Mouse (Mus musculus): Measurements from ENCODE around the gene Gse1.

The Gse1 gene

DNA sequence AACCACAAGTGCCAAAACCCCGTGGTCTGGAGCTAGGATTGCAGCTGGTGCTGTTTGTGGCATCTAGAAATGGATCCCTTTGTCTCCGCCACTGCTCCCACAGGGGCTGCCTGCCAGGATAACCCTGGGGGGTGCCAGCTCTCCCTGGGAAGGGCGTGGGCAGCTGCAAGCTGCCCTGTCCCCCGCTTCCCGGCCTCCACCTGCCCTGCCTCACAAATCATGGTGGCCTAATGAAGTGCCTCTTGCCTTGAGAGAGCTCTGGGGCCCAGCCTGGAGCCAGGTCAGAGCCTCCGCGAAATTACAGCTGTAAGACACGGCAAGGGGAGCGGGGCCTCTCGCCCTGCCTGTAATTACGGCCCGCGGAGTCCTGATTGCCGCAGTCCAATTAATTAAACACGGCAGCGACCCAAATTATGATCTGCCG, 221.4 kb downstream of the Gse1 start:
- DNase-seq (ENCODE audit: low spot score) = no peak

DNA sequence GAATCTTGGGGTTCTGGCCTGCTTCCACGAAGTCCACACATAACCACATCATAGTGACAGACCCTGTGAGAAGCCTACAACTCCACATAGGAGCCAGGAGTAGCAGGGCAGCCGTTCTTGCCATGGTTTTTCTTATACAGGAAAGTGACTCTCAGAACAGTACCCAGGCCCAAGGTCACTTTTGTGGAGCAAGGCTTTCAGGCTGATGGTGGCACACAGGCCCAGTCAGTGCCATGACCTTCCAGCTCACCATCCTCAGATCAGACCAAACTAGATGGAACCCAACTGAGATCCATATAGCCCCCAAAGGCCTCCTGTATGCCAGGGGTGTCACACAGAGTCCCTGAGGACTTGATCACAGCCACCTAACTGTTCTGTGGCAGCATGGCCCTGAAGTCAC, 223.9 kb downstream of the Gse1 start:
- DNase-seq (ENCODE audit: low spot score) = no peak

DNA sequence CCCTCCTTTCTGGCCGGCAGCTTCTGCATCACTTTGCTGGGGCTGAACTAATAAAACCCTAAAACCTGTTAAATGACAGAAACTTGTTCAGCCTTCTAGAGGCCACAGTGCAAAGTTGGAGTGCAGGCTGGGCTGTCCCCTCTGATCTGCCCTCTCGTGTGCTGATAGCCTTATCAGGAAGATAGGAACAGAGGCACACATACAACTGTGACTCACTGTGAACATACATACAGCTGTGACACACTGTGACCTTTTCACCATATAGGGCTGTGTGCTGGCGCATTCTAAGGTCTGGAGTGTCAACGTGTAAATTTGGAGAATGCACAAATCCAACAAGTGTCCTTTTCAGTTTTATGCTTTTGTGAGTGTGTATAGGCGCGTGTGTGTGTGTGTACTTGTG, 226.1 kb downstream of the Gse1 start:
- no peak for DNase-seq (ENCODE audit: low spot score)

DNA sequence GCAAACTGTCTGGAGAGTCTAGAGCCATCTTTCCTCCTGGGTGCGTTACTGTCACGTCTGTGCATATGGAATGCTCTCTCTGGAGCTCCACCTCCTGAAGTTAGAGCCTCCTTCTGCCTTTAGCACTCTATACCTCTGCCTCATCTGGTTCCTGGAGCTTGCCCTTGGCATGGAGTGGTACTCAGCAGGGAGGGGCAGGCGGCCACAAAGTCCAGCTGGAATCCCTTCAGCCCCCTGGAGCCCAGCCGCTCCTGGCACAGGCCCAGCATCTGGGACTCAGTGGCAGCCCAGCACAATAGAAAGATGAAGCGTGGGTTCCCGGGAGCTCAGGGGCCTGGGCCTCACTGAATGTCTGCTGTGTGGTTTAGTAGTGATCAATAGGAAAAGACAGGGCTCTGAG, 232.1 kb downstream of the Gse1 start:
- no peak for DNase-seq (ENCODE audit: low spot score)

DNA sequence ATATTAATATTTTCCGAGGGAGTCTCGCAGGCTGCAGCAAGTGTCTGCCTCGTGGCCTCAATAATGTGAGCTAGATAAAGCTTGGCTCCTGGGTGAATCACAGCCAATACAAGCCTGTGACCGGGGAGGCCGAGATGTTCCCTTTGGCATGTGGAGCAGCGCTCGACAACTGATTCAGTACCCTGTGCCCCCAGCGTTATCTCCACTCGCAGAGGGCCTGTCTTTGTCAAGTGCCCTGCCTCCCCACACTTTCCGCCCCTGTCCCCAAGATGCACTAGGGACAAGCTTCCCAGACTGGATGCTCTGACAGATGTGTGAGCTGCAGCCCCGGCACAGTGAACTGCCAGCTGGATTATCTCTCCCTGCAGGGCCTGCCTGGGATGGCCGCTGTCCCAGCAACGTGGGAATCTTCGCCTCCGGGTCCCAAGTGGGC, 233.9 kb downstream of the Gse1 start:
- no peak for DNase-seq (ENCODE audit: low spot score)

DNA sequence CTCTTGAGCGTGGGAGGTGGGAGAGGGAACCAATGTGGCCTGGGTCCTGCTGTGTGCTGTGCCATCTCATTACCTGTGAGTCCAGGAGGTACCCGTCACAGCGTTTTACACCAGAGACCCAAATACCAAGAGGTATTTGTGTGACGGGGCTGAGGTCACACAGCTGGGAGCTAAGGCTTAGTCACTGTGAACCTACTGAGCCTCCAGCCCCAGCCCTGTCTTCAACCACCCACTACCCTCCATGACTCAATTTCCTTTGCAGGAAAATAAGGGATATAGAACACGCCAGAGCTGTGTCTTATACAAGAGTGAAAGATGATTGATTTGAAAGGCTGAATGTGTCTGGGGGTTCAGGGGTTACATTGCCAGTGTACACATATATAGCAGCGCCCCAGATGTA, 234.4 kb downstream of the Gse1 start:
- DNase-seq (ENCODE audit: low spot score) = no peak

DNA sequence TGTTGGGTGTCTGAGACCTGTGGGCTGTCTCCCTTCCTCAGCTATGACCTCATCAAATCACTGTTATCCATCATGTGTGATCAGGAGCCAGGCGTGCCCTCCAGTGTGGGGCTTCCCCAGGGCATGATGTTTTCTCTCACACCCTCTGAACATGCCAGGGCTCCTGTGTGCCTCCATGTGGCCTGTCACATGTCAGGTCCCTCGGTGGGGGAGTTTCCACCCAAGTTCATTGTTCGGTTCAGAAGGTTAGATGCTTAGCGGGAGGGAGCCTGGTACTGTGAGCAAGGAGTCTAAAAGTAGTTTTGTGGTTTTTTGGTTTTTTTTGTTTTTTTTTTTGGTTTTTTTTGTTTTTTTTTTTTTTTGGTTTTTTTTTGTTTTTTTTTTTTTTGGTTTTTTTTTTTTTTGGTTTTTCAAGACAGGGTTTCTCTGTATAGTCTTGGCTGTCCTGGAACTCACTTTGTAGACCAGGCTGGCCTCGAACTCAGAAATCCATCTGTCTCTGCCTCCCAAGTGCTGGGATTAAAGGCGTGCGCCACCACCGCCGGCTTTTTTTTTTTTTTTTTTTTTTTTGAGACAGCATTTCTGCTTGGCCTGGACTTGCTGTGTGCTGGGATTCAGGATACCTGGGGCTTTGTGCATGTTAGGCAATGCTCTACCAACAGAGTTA, 235.8 kb downstream of the Gse1 start:
- DNase-seq (ENCODE audit: low spot score) = no peak

DNA sequence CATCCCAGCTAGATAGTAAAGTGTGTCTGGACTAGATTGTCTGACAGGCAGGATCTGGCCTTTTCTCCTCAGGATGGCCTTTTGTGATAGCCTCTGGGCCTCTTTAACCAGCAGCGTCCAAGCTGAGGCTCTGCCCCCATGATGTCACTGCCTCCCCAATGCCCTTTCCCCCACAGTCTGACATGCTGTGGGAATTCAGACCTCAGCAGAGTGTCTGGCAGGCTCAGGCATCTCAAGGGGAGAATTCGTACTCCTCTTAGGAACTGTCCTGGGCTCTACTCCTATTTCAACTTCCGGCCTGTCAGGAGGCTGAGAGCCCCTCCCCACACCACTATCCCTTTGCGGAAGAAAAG, 236.3 kb downstream of the Gse1 start:
- no peak for DNase-seq (ENCODE audit: low spot score)

DNA sequence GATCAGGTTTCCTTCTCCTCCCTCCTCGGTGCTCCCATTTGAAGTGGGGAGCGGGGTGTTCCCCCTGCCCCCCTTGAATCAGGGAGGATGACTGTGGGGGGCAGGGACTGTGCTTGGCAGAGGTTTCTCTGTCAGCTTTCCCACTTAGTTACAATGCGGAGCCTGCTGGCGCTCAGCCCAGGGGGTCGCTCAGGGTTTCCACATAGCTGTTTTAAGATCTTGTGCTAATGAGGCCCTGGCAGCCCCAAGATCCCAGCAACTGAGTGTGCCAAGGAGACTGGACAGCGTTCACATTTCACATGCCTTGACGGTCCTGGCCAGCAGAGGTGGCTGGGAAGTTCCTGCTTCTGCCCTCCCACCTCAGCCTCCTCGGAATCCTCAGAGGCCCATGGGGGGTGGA, 237.5 kb downstream of the Gse1 start:
- no peak for DNase-seq (ENCODE audit: low spot score)

DNA sequence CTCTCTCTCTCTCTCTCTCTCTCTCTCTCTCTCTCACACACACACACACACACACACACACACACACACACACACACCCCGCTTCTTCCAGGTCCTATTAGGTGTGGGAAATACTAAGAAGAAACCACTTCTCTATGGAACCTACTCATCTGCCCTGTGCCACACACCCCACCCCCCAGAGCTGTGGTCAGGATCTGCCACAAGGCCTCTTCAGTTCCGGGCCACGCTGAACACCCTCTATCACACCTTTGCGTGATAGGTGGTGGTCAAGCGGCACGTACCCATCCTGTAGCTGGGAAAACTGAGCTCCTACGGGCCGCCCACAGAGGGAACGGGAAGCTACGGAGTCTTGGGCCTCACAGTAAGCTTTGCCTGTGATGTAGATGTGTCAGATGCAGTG, 238.0 kb downstream of the Gse1 start:
- no peak for DNase-seq (ENCODE audit: low spot score)

DNA sequence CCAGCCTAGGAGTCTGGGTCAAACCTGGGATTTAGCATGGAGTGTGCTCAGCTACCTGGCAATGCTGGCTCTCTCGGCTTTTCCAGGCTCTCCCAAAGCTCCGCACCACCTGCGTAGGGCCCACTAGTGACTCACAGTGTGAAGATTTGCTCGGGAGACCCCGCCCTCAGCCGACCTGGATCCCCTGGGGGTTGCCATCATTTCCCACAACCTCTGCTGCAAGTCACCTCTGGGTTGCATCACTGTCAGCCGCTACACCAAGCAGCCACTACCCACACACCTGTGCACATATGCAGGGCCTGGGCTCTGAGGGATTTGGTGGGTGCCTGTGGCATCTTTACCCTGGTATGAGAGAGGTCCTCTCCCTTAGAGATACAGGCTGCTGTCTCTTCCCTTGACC, 239.3 kb downstream of the Gse1 start:
- no peak for DNase-seq (ENCODE audit: low spot score)

DNA sequence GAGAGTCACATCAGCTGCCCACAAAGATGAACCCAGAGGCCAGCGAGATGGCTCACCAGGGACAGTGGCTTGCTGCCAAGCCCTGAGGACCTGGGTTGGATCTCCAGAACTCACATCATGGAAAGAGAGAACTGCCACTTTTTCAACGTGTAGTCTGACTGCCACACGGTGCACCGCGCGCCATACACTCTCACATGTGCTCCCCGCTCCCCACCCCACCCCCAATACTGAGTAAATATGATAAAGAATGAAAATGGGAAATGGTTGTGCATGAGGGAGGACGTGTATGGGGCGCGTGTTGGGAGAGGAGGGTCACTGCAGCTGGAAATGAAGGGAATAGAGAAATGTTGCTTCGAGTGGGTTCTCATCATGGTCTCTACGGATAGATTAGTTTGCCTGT, 241.9 kb downstream of the Gse1 start:
- no peak for DNase-seq (ENCODE audit: low spot score)

DNA sequence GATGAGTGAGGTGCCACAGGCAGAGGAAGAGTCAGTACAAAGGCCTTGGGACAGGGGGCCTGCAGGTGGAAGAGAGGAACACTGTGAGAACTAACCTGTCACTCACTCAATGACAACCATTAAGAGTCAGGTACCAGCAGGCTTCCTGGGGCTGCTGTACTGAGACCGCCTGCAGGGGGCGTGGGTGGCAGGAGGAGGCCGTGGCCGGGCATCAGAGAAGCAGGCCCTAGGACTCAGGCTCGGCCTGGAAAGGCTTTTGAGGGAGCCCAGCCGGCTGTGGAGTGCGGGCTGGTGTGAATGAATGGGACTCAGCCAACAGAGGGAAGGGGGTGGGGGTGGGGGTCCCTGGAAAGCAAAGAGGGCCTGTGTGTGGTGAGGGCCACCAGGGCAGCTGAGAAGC, 242.9 kb downstream of the Gse1 start:
- no peak for DNase-seq (ENCODE audit: low spot score)

DNA sequence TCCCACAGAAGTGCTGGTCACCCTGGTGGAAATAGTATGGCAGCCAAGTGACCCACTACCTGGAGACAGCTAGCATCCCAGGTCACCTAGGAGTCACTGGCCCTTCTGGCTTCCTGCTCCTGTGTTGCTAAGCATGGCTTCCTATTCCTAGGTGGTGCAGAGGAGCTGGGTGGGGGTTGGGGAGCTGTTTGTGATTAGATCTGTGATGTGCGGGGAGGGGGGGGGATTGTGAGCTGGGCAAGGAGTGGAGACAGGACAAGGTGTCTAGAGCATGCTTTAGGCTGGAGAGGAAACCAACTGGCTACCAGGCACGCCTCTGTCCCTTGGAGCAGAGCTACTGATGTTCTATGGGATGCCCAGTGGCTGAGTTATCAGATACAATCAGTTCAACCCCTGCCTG, 243.5 kb downstream of the Gse1 start:
- no peak for DNase-seq (ENCODE audit: low spot score)

DNA sequence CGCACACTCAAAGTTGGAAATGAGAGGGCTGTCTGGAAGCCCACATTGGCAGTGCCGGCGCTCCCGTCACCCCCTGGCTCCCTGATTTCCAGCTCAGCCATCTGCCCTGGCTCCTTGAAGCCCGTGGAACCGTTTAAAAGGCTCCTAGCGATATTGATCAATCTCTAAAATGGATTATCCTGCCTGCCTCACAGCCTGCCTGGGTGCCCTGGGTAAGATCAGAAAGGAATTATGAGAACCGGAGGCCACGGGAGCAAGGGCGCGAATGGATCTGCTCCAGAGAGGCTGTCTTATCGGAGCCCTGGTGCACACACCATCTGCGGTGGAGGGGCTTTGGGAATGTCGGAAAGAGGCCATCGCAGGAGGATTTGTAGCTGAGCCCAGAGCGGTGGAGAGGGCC, 244.0 kb downstream of the Gse1 start:
- no peak for DNase-seq (ENCODE audit: low spot score)

DNA sequence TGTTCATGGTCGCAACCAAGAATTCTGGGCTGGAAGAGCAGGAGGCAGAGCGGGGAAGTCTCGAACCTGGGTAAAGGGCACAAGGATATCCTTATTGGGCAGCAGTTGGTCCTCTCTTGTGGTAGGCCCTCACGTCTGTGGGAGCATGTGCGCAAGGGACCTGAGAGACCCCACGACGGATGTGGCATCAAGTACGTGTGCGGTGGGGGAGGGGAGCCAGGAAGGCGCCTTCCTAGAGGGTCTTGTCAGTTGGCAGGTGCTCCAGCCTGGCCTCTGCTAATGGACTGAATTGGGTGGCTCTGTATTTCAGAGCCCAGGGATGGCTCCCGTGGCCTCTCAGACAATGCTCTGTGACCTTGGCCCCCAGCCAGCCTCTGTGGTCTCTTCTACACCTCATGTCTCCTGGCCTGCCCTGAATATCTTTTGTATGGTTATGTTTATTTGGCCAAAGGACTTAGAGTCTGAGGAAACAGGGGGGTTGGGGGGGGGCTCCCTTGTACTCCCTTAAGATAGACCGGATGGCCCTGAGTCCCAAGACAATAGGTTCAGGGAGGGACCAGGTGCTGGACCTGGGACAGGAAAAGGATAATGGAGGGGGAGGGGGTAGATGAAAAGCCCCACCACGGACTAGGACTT, 245.6 kb downstream of the Gse1 start:
- DNase-seq (ENCODE audit: low spot score) = no peak

DNA sequence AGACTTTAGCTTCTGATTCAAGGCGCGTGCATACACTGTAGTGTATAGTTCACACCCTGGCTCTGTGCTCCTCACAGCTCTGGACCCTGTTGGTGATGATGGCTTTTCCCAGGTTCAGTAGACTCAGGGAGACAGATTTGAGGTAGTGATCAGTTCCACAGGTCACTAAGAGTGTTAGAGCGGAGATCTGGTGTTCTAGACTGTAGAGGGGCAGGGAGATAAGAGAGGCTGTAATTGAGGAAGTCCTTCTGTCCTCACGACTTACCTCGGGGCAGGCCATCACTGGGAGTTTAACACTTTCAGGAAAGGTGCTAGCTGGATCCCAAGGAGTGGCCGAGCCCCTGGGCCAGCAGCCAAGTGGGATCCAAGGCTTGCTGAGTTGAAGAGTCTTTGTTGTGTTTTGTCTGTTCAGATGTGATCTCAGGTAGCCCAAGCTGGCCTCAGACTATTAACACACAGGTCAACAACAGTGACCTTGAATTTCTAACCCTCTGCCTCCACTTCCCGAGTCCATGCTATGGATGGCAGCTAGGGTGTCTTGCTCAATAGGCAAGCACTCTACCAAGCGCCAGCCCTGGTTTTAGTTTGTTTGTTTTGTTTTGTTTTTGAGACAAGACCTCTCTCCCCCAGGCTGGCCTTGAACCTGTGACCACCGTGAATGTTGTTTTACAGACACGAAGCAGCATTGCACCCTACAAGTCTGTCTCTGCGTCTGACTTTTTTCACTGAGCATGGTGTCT, 246.4 kb downstream of the Gse1 start:
- DNase-seq (ENCODE audit: low spot score) = no peak

DNA sequence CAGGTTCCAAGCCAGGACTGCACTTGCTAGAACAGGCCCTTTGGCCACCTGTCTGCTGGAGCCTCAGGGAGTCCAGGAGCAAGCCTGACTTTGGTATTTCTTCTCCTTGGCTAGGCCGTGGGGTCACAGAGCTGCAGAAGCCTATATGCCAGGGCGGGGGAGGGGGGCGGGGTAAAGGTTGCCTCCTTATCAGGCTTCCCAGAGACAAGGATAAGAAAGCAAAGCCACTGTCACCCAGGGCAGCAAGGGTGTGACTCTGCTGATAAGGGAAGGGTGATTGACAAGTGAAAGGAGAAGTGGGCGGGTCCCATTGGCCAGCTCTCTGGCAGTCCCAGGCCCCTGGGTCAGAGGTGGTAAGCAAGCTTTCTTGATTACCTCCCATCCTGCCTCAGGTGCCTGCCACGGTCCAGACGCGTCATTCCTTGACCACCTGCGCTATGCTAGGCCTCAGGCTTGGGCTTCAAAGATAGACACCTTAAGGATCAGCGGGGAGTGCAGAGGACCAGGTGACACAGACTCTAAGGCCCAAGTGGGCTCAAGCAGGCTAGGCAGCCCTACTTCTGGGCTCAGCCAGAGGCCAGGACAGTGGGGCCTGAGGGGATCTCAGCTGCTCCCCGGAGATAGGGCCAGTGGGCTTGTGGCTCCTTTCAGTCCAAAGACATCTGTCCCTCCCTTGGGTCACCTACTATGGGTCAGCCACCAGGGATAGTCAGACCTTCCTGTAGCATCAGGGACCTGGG, 247.4 kb downstream of the Gse1 start:
- no peak for DNase-seq (ENCODE audit: low spot score)

DNA sequence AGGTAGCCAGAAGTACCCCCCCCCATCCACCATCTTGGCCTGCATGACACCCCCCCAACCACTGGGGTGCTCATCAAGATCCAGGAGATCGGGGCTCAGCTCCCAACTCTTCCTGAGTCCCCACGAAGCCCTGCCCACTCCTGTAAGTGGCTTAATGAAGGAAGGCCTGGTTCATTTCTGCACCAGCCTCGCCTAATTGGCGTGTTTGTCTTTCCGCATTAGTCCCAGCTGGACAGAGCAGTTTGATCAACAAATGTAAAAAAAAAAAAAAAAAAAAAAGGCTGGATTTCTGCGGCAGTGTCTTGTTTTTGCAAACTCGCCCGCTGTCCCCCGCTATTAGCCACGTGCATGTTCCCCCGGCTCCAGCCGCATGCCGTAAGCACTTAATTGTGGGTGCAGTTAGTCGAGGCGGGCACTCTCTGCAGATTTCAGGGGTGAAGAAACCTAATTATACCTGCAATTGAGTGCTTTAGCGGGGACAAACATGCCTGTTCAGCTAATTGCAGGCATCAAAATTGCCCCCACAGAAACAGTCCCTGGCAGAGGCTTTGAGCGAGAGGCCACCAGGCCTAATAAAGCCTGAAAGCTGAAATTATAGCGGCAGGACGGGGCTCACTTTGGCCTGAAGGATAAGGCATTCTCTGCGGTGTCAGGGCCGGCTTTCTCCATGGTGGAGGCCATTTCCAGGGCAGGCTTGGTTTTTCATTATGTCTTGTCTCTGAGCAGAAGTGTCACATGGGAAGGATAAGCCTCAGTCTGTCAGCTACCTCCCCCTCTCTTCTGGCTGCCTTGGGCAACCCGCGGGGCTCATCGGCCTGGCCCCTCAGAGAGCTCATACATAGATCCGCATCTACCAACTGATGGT, 248.7 kb downstream of the Gse1 start:
- no peak for DNase-seq (ENCODE audit: low spot score)

DNA sequence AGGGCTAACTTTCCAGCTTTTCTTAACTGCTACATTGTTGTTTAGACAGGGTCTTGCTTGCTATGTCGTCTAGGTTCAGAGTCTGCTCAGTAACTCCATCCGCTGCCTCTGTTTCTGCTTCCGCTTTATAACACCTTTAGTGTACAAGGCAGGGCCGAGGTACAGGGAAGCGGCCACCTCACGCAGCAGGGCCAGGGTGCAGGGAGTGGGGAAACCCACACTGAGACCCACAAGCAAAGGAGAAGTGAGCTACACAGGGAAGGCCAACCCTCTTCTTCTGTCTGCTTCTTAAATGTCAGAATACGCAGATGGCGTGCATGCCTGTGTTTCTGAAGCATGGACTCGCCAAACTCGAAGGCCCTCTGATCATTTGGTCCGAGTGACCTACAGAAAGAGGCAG, 250.5 kb downstream of the Gse1 start:
- no peak for DNase-seq (ENCODE audit: low spot score)

DNA sequence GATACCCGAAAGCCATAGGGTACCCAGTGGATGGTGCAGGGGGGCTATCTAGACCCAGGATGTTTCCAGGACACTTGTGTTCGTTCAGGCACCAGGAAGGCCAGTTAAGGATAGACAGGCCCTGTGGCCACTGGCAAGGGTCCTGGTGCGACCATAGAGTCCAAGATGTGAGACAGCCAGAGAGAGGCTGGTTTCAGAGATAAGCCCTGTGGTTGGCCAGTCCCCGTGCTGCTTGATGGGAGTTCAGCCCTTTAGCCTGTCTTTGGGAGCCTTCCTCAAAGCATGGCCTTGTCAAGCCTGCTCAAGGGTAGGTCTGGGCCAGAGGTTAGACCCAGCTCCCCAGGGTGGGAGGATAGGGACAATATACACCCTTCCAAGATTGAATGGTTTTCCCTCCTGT, 251.4 kb downstream of the Gse1 start:
- DNase-seq (ENCODE audit: low spot score) = no peak

Data from urinary bladder, postnatal 25 days (tissue).